Mouse (Mus musculus): ENCODE measurements around the gene Rps15.

The Rps15 gene

DNA sequence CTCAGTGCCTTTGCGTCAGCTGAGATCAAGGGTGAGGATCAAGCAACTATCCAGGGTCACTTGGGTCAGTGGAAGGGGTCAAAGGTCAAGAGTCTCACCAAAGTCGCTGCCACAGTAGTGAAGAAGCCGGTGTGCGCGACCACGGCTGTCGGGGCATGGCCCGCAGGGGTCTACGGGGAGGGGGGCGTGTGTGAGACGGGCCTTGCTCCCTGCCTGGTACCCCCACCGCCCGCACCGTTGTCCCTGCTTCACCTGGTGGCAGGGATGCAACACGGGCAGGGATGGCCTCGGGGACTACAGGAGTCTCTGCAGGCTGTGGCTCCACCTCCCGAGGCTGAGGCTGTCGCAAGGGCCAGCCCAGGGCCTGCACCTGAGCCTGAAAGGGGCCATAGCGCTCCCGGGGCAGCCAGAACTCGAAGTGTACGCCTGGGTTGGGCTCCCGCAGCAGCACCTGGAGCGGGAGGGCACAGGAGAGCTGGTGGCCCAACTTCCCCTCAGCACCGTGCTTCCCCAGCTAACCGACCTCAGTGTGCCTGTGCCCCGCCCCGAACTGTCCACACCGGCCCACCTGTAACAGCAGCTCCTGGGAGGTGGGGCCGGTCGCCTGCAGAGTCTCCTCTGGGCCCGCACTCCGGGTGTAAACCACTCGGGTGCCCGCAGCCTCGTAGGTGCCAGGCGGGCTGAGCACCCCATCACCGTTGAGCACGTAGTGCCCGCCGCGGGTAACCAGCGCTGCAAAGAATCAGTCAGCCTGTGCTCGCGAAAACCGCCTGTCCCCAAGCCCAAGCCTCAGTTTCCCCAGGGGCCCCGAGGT lies 49.4 kb downstream of the Rps15 start:
- in situ Hi-C loops (cut with MboI, MseI) = no loop called here

DNA sequence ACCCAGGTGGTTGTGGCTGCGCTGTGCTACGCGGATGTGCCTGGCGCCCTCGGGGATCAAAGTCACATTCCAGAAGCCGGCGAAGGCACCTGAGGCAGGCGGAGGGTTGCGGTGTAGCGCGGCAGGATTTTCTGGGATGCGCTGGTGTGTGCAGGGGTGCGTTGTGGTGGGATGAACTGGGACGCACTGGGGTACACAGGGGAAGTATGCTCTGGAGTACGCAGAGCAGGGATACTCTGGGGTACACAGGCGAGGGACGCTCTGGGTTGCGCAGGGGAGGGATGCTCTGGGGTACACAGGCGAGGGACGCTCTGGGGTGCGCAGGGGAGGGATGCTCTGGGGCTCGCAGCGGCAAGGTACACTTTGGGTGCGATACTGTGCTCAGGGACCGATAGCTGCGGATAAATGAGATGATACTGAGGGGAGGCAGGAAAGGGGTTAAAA lies 50.1 kb downstream of the Rps15 start:
- in situ Hi-C loops (cut with MboI, MseI) = no loop called here

GRCm38 (mm10) chr10:80342749-80343424 lies 50.6 kb downstream of the Rps15 start:
- in situ Hi-C loops (cut with MboI, MseI) = no loop called here

- in situ Hi-C loops (cut with MboI, MseI) = no loop called here
Observed at GRCm38 (mm10) chr10:80343425-80343895, 51.2 kb downstream of the Rps15 start.
